Mouse (Mus musculus) embryonic facial prominence, embryonic 10.5 days (tissue): Measurements from ENCODE around the gene Atp13a5. TPM values are rescaled to one million over a fixed set of nuclear protein-coding genes. Genes with fewer than 3 reads are reported as not detected.

ENCODE experiments used
- DNase-seq: peaks from one replicate; pipeline ENCODE4 v3.0.0-alpha.2; 2017; ENCODE audit warnings: low spot score
- H3K27ac ChIP-seq: fragments of 300-500 bp; sonication (generic); replicated peaks from 2 replicates; pipeline ENCODE4 v1.5.1; 2016; ENCODE audit warnings: mild to moderate bottlenecking
- H3K27me3 ChIP-seq: fragments of 300-500 bp; sonication (generic); replicated peaks from 2 replicates; pipeline ENCODE4 v1.6.1; 2016; ENCODE audit warnings: low read depth, mild to moderate bottlenecking; ENCODE audit not compliant: poor library complexity, severe bottlenecking
- H3K36me3 ChIP-seq: fragments of 300-500 bp; sonication (generic); replicated peaks from 2 replicates; pipeline ENCODE4 v1.6.1; 2016; ENCODE audit warnings: mild to moderate bottlenecking, moderate library complexity
- H3K4me1 ChIP-seq: fragments of 300-500 bp; sonication (generic); 2 replicates; pipeline ENCODE4 v1.6.1; 2016
- H3K4me3 ChIP-seq: fragments of 300-500 bp; sonication (generic); 2 replicates; pipeline ENCODE4 v1.5.1; 2016; ENCODE audit warnings: mild to moderate bottlenecking, moderate library complexity
- H3K9me3 ChIP-seq: fragments of 300-500 bp; sonication (generic); 2 replicates; pipeline ENCODE4 v1.6.1; 2016; ENCODE audit warnings: mild to moderate bottlenecking
- WGBS: fragments of 180-500 bp; shearing (Covaris S2); methylation state at CpG from one replicate; pipeline ENCODE4 v1.1.7; 2016; 5-methylcytosine and 5-hydroxymethylcytosine counted together
- polyA plus RNA-seq: library from polyadenylated mRNA; unstranded; fragments of >200 nt; fragmentation: Nextera tagmentation; extraction: Ambion mirVana; gene quantifications from 2 replicates; pipeline ENCODE4 v1.2.1, GENCODE M21; 2016

The Atp13a5 gene
- 0.04 TPM in 1 of 2 replicates, not detected in the other for polyA plus RNA-seq

GRCm38 (mm10) chr16:29378458-29378857 lies at the start of gene Atp13a5:
Atp13a5 (minus strand) TSS chr16:29378732.
- Histone ChIP-seq H3K36me3 (no peaks in the 10 kb centered on the region), H3K4me3 (no peak within 1 kb of the TSS), H3K9me3 (no peaks in the 10 kb centered on the region), H3K27me3 (no peaks in the 10 kb centered on the region), H3K4me1 (no peaks in the 10 kb centered on the region), H3K27ac (no peak within 1 kb of the TSS)
- DNase-seq, result no peak
- 84% methylated on average over 4 of the region's 4 CpGs for WGBS

- Histone ChIP-seq H3K27me3 (no peaks in the 10 kb centered on the region), H3K36me3 (no peaks in the 10 kb centered on the region), H3K4me1 (no peaks in the 10 kb centered on the region), H3K9me3 (no peaks in the 10 kb centered on the region), H3K27ac (no peak overlapping the region), H3K4me3 (no peak overlapping the region)
- WGBS, result 88% methylated on average over 6 of the region's 6 CpGs
- DNase-seq, result no peak
These were observed 36.3 kb upstream of the Atp13a5 start for GRCm38 (mm10) chr16:29414822-29415221.

GRCm38 (mm10) chr16:29407319-29407718 lies 28.8 kb upstream of the Atp13a5 start:
- WGBS, result 93% methylated on average over 10 of the region's 10 CpGs

GRCm38 (mm10) chr16:29399079-29399478 lies 20.5 kb upstream of the Atp13a5 start:
- 97% methylated on average over 2 of the region's 2 CpGs for WGBS
- no peak overlapping the region for H3K4me3 ChIP-seq

More at GRCm38 (mm10) chr16:29407319-29407718, 28.8 kb upstream of the Atp13a5 start:
- no peaks in the 10 kb centered on the region for H3K36me3 ChIP-seq
- H3K27me3 ChIP-seq, result no peaks in the 10 kb centered on the region
- H3K4me3 ChIP-seq, result no peak overlapping the region
- H3K4me1 ChIP-seq, result no peaks in the 10 kb centered on the region
- H3K9me3 ChIP-seq, result no peaks in the 10 kb centered on the region
- no peak overlapping the region for H3K27ac ChIP-seq
- DNase-seq, result no peak

GRCm38 (mm10) chr16:29384781-29385180 lies 6.2 kb upstream of the Atp13a5 start:
- Histone ChIP-seq H3K36me3 (no peaks in the 10 kb centered on the region), H3K4me3 (no peak overlapping the region), H3K4me1 (no peaks in the 10 kb centered on the region), H3K9me3 (no peaks in the 10 kb centered on the region), H3K27ac (no peak overlapping the region), H3K27me3 (no peaks in the 10 kb centered on the region)
- DNase-seq, result no peak
- WGBS, result 85% methylated on average over 4 of the region's 4 CpGs

More at GRCm38 (mm10) chr16:29399079-29399478, 20.5 kb upstream of the Atp13a5 start:
- Histone ChIP-seq H3K27ac (no peak overlapping the region), H3K9me3 (no peaks in the 10 kb centered on the region), H3K27me3 (no peaks in the 10 kb centered on the region), H3K4me1 (no peaks in the 10 kb centered on the region), H3K36me3 (no peaks in the 10 kb centered on the region)
- no peak for DNase-seq

GRCm38 (mm10) chr16:29374636-29375035 lies 3.9 kb downstream of the Atp13a5 start:
- WGBS, result 91% methylated on average over 8 of the region's 8 CpGs
- Histone ChIP-seq H3K4me3 (no peak overlapping the region), H3K27me3 (no peaks in the 10 kb centered on the region), H3K4me1 (no peaks in the 10 kb centered on the region), H3K27ac (no peak overlapping the region), H3K9me3 (no peaks in the 10 kb centered on the region), H3K36me3 (no peaks in the 10 kb centered on the region)
- DNase-seq, result no peak

- Histone ChIP-seq H3K4me3 (no peak overlapping the region), H3K27ac (no peak overlapping the region), H3K9me3 (no peaks in the 10 kb centered on the region), H3K36me3 (no peaks in the 10 kb centered on the region), H3K4me1 (peaks cover 13% of the 10 kb centered on the region; the same call in 1 of the 2 replicates), H3K27me3 (no peaks in the 10 kb centered on the region)
- DNase-seq, result no peak
- WGBS, result 67% methylated on average over 3 of the region's 3 CpGs
These were observed 47.0 kb downstream of the Atp13a5 start for GRCm38 (mm10) chr16:29331351-29332044.

GRCm38 (mm10) chr16:29330948-29331347 lies 47.6 kb downstream of the Atp13a5 start:
- Histone ChIP-seq H3K27me3 (no peaks in the 10 kb centered on the region), H3K9me3 (no peaks in the 10 kb centered on the region), H3K4me1 (peaks cover 13% of the 10 kb centered on the region; the same call in 1 of the 2 replicates), H3K4me3 (no peak overlapping the region), H3K27ac (no peak overlapping the region), H3K36me3 (no peaks in the 10 kb centered on the region)
- DNase-seq, result no peak
- 86% methylated on average over 5 of the region's 5 CpGs for WGBS

GRCm38 (mm10) chr16:29329213-29329612 lies 49.3 kb downstream of the Atp13a5 start:
- H3K36me3 ChIP-seq, result no peaks in the 10 kb centered on the region
- no peaks in the 10 kb centered on the region for H3K27me3 ChIP-seq
- DNase-seq, result no peak
- no peak overlapping the region for H3K27ac ChIP-seq
- peaks cover 13% of the 10 kb centered on the region; the same call in 1 of the 2 replicates for H3K4me1 ChIP-seq
- no peak overlapping the region for H3K4me3 ChIP-seq
- no peaks in the 10 kb centered on the region for H3K9me3 ChIP-seq
- 87% methylated on average over 2 of the region's 2 CpGs for WGBS

- no peak for DNase-seq
- no peaks in the 10 kb centered on the region for H3K9me3 ChIP-seq
- no peak overlapping the region for H3K4me3 ChIP-seq
- H3K27me3 ChIP-seq, result no peaks in the 10 kb centered on the region
- H3K4me1 ChIP-seq, result peaks cover 13% of the 10 kb centered on the region; the same call in 1 of the 2 replicates
- WGBS, result 66% methylated on average over 3 of the region's 3 CpGs
- no peak overlapping the region for H3K27ac ChIP-seq
- no peaks in the 10 kb centered on the region for H3K36me3 ChIP-seq
These were observed 50.6 kb downstream of the Atp13a5 start for GRCm38 (mm10) chr16:29327910-29328309.

GRCm38 (mm10) chr16:29325233-29325919 lies 53.2 kb downstream of the Atp13a5 start:
- H3K36me3 ChIP-seq, result no peaks in the 10 kb centered on the region
- H3K27ac ChIP-seq, result no peak overlapping the region
- H3K4me1 ChIP-seq, result peaks cover 5% of the 10 kb centered on the region; the same call in 1 of the 2 replicates
- H3K9me3 ChIP-seq, result no peaks in the 10 kb centered on the region
- no peak overlapping the region for H3K4me3 ChIP-seq
- no peaks in the 10 kb centered on the region for H3K27me3 ChIP-seq
- DNase-seq, result no peak
- WGBS, result 92% methylated on average over 7 of the region's 7 CpGs

GRCm38 (mm10) chr16:29320717-29321116 lies 57.8 kb downstream of the Atp13a5 start:
- DNase-seq, result no peak
- H3K36me3 ChIP-seq, result no peaks in the 10 kb centered on the region
- H3K4me3 ChIP-seq, result no peak overlapping the region
- H3K9me3 ChIP-seq, result no peaks in the 10 kb centered on the region
- H3K27ac ChIP-seq, result no peak overlapping the region
- 91% methylated on average over 3 of the region's 3 CpGs for WGBS
- no peaks in the 10 kb centered on the region for H3K4me1 ChIP-seq
- no peaks in the 10 kb centered on the region for H3K27me3 ChIP-seq

GRCm38 (mm10) chr16:29315391-29315790 lies 63.1 kb downstream of the Atp13a5 start:
- DNase-seq, result no peak
- Histone ChIP-seq H3K27ac (no peak overlapping the region), H3K4me3 (no peak overlapping the region), H3K27me3 (no peaks in the 10 kb centered on the region), H3K9me3 (no peaks in the 10 kb centered on the region), H3K4me1 (no peaks in the 10 kb centered on the region), H3K36me3 (no peaks in the 10 kb centered on the region)
- 80% methylated on average over 3 of the region's 3 CpGs for WGBS
